Mouse (Mus musculus) forebrain, embryonic 14.5 days (tissue): ENCODE measurements at regions not wholly inside any gene's neighbourhood (a gene's known extent, or its start where the extent isn't known, plus 50 kb on each side); places are given as distances from the start of the nearest gene placed in this dataset.

ENCODE experiments used
- ATAC-seq: fragments of 200-750 bp; cut with Nextera tagmentation; 2 replicates; pipeline ENCODE4 v1.8.0; 2017; ENCODE audit warnings: mild to moderate bottlenecking, moderate library complexity
- DNase-seq: peaks from one replicate; pipeline ENCODE4 v3.0.0-alpha.2; 2015; ENCODE audit warnings: low spot score
- H3K27ac ChIP-seq: fragments of 300-500 bp; sonication (generic); 2 replicates; pipeline ENCODE4 v1.5.1; 2014; ENCODE audit warnings: low read depth, mild to moderate bottlenecking, control low read depth, low read length, moderate library complexity
- H3K27me3 ChIP-seq: fragments of 300-500 bp; sonication (generic); replicated peaks from 2 replicates; pipeline ENCODE4 v1.6.1; 2014; ENCODE audit warnings: low read length, control low read depth, mixed read lengths; ENCODE audit not compliant: control insufficient read depth, insufficient read depth
- H3K36me3 ChIP-seq: fragments of 300-500 bp; sonication (generic); 2 replicates; pipeline ENCODE4 v1.6.1; 2014; ENCODE audit warnings: low read length, control low read depth; ENCODE audit not compliant: control insufficient read depth, insufficient read depth
- H3K4me1 ChIP-seq: fragments of 300-500 bp; sonication (generic); 2 replicates; pipeline ENCODE4 v1.6.1; 2014; ENCODE audit warnings: antibody characterized with exemption, low read length, control low read depth; ENCODE audit not compliant: control insufficient read depth, insufficient read depth
- H3K4me2 ChIP-seq: fragments of 300-500 bp; sonication (generic); 2 replicates; pipeline ENCODE4 v1.6.1; 2014; ENCODE audit warnings: mild to moderate bottlenecking, control low read depth, low read length
- H3K4me3 ChIP-seq: fragments of 300-500 bp; sonication (generic); 2 replicates; pipeline ENCODE4 v1.5.1; 2014; ENCODE audit warnings: low read depth, low read length, control low read depth
- H3K9ac ChIP-seq: fragments of 300-500 bp; sonication (generic); 2 replicates; pipeline ENCODE4 v1.6.1; 2014; ENCODE audit warnings: mild to moderate bottlenecking, low read length, control low read depth, moderate library complexity
- H3K9me3 ChIP-seq: fragments of 300-500 bp; sonication (generic); replicated peaks from 2 replicates; pipeline ENCODE4 v1.6.1; 2016; ENCODE audit warnings: low read length, control low read depth, mixed read lengths; ENCODE audit not compliant: control insufficient read depth
- WGBS: fragments of 180-500 bp; shearing (Covaris S2); extraction: QIAGEN DNeasy Blood & Tissue Kit; methylation state at CpG from one replicate; pipeline ENCODE4 v1.1.7; 2014; 5-methylcytosine and 5-hydroxymethylcytosine counted together

DNA sequence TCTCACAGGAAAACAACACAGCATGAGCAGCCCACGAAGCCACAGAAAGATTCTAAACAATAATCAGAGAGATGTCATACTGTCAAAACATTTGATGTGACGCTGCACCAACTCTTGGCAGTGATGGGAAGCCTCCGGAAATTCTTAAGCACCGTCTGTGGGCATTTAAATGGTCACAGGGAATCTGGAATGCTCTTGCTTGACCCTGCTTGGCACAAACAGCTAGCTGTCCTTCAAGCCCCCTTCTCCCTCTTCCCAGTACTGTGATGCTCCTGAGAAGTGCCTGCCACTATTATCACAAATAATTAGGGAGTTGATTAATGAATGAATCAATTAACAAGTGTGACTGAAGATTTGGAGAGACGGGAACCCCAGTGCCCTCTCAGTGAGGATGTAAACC is 465.0 kb upstream of the Castor2 start:
- Histone ChIP-seq H3K27me3 (no peaks in the 10 kb centered on the region), H3K4me3 (no peak overlapping the region), H3K27ac (no peak overlapping the region), H3K4me1 (no peaks in the 10 kb centered on the region), H3K9ac (no peak overlapping the region), H3K36me3 (no peaks in the 10 kb centered on the region), H3K9me3 (no peaks in the 10 kb centered on the region), H3K4me2 (no peak overlapping the region)
- peak; percentile 46; the same call in 1 of the 2 replicates for ATAC-seq
- WGBS = 11% methylated on average over 5 of the region's 5 CpGs
- DNase-seq = peak; percentile 61

DNA sequence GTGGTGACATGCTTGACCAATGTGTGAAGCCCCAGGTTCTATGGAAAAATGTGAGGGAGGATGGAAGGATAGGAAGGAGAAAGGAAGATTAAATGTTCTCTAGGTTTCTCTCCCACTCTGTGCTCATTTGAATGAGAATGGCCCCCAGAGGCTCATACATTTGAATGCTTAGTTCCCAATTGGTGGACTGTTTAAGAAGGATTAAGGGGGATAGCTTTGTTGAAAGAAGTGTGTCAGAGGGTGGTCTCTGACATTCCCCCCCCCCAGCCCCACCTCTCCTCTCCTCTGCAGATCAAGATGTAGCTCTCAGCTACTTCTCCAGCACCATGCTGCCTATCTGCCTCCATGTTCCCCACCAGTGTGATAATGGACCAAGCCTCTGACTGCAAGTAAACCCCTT is 467.7 kb upstream of the Castor2 start:
- Histone ChIP-seq H3K36me3 (no peaks in the 10 kb centered on the region), H3K4me1 (no peaks in the 10 kb centered on the region), H3K27ac (no peak overlapping the region), H3K4me3 (no peak overlapping the region), H3K27me3 (no peaks in the 10 kb centered on the region), H3K4me2 (no peak overlapping the region), H3K9me3 (no peaks in the 10 kb centered on the region), H3K9ac (no peak overlapping the region)
- DNase-seq = peak; percentile 8
- no peak for ATAC-seq

DNA sequence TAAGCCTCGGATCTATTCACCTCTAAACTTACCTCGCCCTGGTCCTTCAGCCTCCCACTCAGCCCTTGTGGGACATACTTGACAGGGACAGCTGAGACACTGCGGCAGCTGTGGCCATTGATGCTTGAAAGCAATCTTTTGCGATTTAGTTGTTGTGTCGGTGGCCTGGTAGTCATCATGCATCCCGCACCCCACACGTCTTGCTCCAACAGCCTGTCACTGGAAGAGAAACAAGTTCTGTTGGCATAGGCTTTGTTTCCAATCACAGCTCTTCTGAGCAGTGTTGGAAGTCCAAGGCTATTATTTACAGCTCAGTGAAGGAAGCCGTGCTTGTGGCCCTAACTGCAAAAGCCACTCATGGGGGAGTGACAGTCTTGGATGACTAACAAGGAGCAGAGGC is 480.2 kb upstream of the Castor2 start:
- Histone ChIP-seq H3K4me3 (no peak overlapping the region), H3K9ac (no peak overlapping the region), H3K36me3 (no peaks in the 10 kb centered on the region), H3K27me3 (no peaks in the 10 kb centered on the region), H3K4me1 (no peaks in the 10 kb centered on the region), H3K27ac (no peak overlapping the region), H3K9me3 (no peaks in the 10 kb centered on the region), H3K4me2 (no peak overlapping the region)
- ATAC-seq (no peak), DNase-seq (no peak)
- 81% methylated on average over 8 of the region's 8 CpGs for WGBS

DNA sequence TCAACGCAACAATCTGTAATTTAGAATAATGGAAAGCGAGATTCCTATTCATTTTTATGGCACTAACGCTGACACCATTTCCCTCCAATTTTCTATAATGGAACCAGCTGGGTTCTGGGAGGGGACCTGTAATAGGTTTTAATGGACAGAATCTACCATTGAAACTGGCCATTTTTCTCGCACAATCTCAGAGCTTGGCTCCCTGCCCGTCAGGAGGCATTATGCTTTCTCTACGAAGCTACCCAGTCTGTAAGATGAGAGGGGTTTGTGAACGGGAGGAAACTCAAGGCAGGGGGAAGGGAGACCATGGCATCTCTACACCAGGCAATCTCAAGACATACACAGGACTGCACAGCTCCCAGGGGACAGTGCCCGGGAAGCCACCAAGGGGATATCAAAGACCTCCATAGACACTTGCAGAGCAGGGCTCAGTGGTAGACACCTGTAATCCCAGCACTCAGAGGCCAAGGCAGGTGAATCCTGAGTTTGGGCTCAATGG is 498.2 kb upstream of the Castor2 start:
- no peak overlapping the region for H3K4me3 ChIP-seq
- ATAC-seq = peak; percentile 37; the same call in 1 of the 2 replicates
- H3K36me3 ChIP-seq = no peaks in the 10 kb centered on the region
- H3K9ac ChIP-seq = no peak overlapping the region
- peaks cover 12% of the 10 kb centered on the region; the same call in 1 of the 2 replicates for H3K4me1 ChIP-seq
- no peaks in the 10 kb centered on the region; the same call in 1 of the 2 replicates for H3K9me3 ChIP-seq
- peak; percentile 75 for DNase-seq
- H3K27ac ChIP-seq = peak overlapping the region; percentile 27; the same call in 1 of the 2 replicates
- WGBS = 44% methylated on average over 8 of the region's 8 CpGs
- no peak overlapping the region for H3K4me2 ChIP-seq
- no peaks in the 10 kb centered on the region for H3K27me3 ChIP-seq

DNA sequence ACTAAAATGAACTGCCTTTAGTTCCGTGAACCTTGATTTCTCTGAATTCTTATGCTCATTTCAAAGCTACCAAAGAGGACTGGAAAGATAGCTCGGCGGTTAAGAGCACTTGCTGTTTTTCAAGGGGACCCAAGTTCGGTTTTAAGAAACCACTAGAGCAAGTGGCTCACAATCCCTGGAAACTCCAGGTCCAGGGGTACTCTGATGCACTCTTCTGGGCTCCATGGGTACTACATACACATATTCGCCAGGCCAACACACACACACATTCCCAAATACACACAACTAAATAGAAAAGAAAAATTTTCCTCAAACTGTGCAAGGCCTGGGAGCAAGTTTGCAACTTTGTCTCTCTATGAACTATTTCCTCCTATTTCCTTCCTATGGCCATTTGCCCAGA is 498.9 kb upstream of the Castor2 start:
- Histone ChIP-seq H3K9ac (no peak overlapping the region), H3K4me2 (no peak overlapping the region), H3K9me3 (no peaks in the 10 kb centered on the region; the same call in 1 of the 2 replicates), H3K4me3 (no peak overlapping the region), H3K4me1 (peaks cover 12% of the 10 kb centered on the region; the same call in 1 of the 2 replicates), H3K36me3 (no peaks in the 10 kb centered on the region), H3K27ac (no peak overlapping the region), H3K27me3 (no peaks in the 10 kb centered on the region)
- no peak for ATAC-seq
- DNase-seq = peak; percentile 63
- WGBS = 50% methylated on average over 5 of the region's 5 CpGs

DNA sequence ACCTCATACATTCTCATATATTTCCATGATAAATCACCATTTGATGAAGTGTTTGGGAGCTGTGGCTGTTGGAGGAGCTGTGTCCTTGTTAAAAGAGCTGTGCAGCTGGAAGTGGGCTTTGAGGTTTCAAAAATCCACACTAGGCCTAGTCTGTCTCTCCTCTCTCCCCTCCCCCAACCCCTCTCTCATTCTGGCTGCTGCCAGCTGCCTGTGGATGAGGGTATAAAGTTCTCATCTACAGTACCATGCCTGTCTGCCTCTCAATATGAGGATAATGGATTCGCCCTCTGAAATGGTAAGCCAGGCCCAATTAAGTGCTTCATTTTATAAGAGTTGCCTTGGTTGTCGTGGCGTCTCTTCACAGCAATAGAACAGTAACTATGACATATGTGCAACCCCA is 501.4 kb upstream of the Castor2 start:
- Histone ChIP-seq H3K27ac (no peak overlapping the region), H3K9ac (no peak overlapping the region), H3K4me2 (no peak overlapping the region), H3K36me3 (no peaks in the 10 kb centered on the region), H3K4me1 (peaks cover 12% of the 10 kb centered on the region; the same call in 1 of the 2 replicates), H3K27me3 (no peaks in the 10 kb centered on the region), H3K4me3 (no peak overlapping the region), H3K9me3 (no peaks in the 10 kb centered on the region; the same call in 1 of the 2 replicates)
- ATAC-seq = peak; percentile 70
- WGBS = 33% methylated on average over 3 of the region's 3 CpGs
- peak; percentile 47 for DNase-seq

DNA sequence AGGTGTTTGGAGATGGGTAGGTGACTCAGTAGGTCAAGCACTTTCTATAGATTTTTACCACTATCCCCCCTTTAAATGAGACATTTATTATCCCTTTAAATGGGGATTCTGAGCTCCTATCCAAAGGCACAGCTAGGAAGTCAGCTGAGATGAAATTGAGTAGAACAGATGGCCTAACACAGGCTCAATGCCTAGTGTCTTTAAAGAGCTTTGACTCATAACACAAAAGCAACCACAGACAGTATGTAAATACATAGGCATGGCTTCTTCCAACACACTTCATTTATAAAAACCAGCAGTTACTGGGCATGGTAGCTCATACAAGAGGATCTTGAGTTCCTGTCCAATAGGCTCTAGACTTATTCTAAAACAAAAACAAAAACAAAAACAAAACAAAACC is 513.0 kb upstream of the Castor2 start:
- Histone ChIP-seq H3K27ac (no peak overlapping the region), H3K4me3 (no peak overlapping the region), H3K9me3 (no peaks in the 10 kb centered on the region), H3K4me2 (no peak overlapping the region), H3K36me3 (no peaks in the 10 kb centered on the region), H3K4me1 (no peaks in the 10 kb centered on the region), H3K27me3 (no peaks in the 10 kb centered on the region), H3K9ac (no peak overlapping the region)
- no peak for ATAC-seq
- DNase-seq = no peak

DNA sequence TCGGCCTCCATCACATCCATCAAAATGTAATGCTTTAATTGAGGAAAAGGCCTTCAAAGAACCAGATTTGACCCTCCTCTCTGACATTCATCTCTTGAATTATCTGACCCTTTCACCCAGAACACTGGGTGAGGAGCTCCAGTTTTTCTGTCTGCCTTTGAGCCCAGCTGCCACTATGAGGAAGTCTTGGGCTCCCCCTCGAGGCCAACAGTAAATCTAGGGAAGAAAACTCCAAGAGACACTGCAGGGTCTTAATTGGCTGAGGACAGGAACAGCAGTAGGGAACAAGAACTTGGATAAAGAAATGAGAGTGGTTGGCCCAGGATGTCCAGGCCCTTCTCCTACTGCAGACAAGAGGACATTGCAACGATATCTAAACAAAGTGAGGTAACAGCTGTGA is 514.3 kb upstream of the Castor2 start:
- H3K36me3 ChIP-seq = no peaks in the 10 kb centered on the region
- H3K9me3 ChIP-seq = no peaks in the 10 kb centered on the region
- H3K27ac ChIP-seq = no peak overlapping the region
- no peaks in the 10 kb centered on the region for H3K27me3 ChIP-seq
- peak; percentile 83 for DNase-seq
- WGBS = 32% methylated on average over 3 of the region's 3 CpGs
- no peak overlapping the region for H3K4me2 ChIP-seq
- H3K4me1 ChIP-seq = no peaks in the 10 kb centered on the region
- H3K9ac ChIP-seq = no peak overlapping the region
- no peak for ATAC-seq
- no peak overlapping the region for H3K4me3 ChIP-seq

DNA sequence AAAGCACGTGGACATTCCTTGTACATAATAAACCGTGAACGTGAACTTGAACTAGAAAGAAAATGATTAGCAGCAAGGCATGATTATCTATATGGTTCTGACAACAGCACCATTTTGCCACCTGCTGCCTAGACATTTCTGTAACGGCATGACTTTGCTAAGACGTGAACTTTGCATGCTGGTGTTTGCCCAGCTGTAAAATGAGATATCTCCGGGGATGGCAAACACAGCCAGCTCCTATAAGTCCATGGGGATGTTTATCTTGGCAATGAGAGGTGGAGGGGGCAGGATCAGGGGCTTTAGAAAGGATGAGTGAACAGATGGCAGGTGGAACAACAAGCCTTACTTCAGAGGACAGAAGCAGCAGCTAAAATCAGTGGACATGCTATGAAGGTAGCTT is 522.9 kb upstream of the Castor2 start:
- no peaks in the 10 kb centered on the region for H3K9me3 ChIP-seq
- DNase-seq (no peak), ATAC-seq (no peak)
- WGBS = 76% methylated on average over 6 of the region's 6 CpGs
- H3K9ac ChIP-seq = no peak overlapping the region
- no peaks in the 10 kb centered on the region for H3K4me1 ChIP-seq
- no peak overlapping the region for H3K4me3 ChIP-seq
- H3K27me3 ChIP-seq = no peaks in the 10 kb centered on the region
- no peak overlapping the region for H3K4me2 ChIP-seq
- no peaks in the 10 kb centered on the region for H3K36me3 ChIP-seq
- no peak overlapping the region for H3K27ac ChIP-seq
